Mouse (Mus musculus): Measurements from ENCODE around the gene E2f3. TPM values are rescaled to one million over a fixed set of nuclear protein-coding genes. Genes with fewer than 3 reads are reported as not detected.

The E2f3 gene
- total RNA-seq, 2 experiments from 2014 or later: 18.7 to 19.2 TPM

Other genes starting within 250 kb of the E2f3 start
- 10 to 100 TPM; 16.5 to 19.7 TPM for gene Cdkal1, start 130.4 kb downstream of the E2f3 start, total RNA-seq (2021)
- gene Mboat1, start 150.4 kb upstream of the E2f3 start, total RNA-seq (2021): 1 to 10 TPM in 1 of 2 experiments, under 1 TPM in 1; 0.88 to 1.1 TPM